Mouse (Mus musculus): ENCODE results near the gene Ccm2.

GRCm38 (mm10) chr11:6600284-6600944 is 53.7 kb downstream of the Ccm2 start:
- TF ChIP-seq CTCF (IDR thresholded peaks at IDR 0.05; ENCODE audit: insufficient read depth, low read length) (no peak), POLR2A (IDR thresholded peaks at IDR 0.05; ENCODE audit: borderline replicate concordance, extremely low read depth, low read depth, low read length) (no peak)

All from lung, adult 2 months (tissue).